Mouse (Mus musculus): Measurements from ENCODE around the gene Cd55b. TPM values are rescaled to one million over a fixed set of nuclear protein-coding genes. Genes with fewer than 3 reads are reported as not detected.

The Cd55b gene
- polyA plus RNA-seq, 1 experiment from 2014 or later, result not detected

DNA sequence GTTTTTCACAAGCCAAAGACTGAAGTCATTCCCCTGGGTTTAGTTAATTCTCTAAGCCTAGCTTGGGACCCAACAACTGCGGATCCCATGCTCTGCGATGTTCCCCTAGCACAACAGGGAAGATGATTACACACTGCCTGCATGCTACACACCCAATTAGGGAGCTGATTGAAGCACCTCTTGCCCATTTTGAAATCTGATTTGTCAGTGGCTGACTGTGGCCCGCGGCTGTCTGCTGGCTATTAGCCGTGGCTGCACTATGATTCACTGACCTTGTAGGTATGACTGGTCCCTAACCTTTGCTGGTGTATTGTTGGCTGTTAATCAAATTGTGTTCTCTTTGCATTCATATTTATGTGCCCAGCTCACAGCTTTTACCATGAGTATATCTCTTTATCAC is 51.5 kb downstream of the Cd55b start:
- no peak overlapping the region for H3K27ac ChIP-seq (ENCODE audit: low read depth, low read length)
- WGBS, result 84% methylated on average over 5 of the region's 5 CpGs
- no peak for ATAC-seq (ENCODE audit: low read depth)
- no peaks in the 10 kb centered on the region for H3K27me3 ChIP-seq (ENCODE audit: control insufficient read depth, insufficient read depth, low read length)
- H3K36me3 ChIP-seq (ENCODE audit: control insufficient read depth, insufficient read depth, low read length), result no peaks in the 10 kb centered on the region
- H3K9me3 ChIP-seq (ENCODE audit: control insufficient read depth, low read length), result no peaks in the 10 kb centered on the region
- no peak overlapping the region for H3K9ac ChIP-seq (replicated peaks; ENCODE audit: low read depth, low read length)
- no peak overlapping the region for H3K4me2 ChIP-seq (ENCODE audit: low read depth, low read length)
- H3K4me1 ChIP-seq (ENCODE audit: control insufficient read depth, insufficient read depth, low read length), result no peaks in the 10 kb centered on the region
- no peak overlapping the region for H3K4me3 ChIP-seq (ENCODE audit: low read depth, low read length)

DNA sequence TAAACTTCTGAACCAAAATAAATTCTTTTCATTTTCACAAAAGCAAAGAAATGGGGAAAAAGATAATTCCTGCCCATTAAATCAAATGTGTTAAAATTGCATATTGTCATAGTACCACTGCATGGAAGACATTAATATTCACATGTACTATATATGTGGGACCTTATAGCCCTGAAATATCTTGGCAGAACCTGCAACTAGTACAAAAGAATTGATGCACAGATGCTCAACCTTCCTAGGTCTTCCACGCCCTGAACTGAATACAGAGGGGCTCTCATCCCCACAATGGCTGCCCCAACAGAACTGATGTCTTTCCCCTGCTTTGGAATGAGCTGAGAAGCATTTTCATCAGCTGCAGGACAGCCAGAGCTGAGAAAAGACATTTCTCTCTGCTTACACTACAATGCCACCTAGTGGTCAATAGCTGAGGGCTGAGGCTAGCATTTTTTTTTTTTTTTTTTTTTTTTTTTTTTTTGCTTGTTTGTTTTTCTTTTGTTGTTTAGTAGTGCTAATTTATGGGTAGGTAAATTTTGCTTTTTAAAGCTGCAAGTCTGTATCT is 72.7 kb downstream of the Cd55b start:
- Histone ChIP-seq H3K9ac (replicated peaks; ENCODE audit: low read depth, low read length) (no peak overlapping the region), H3K27ac (ENCODE audit: low read depth, low read length) (no peak overlapping the region), H3K36me3 (ENCODE audit: control insufficient read depth, insufficient read depth, low read length) (no peaks in the 10 kb centered on the region), H3K27me3 (ENCODE audit: control insufficient read depth, insufficient read depth, low read length) (no peaks in the 10 kb centered on the region), H3K4me1 (ENCODE audit: control insufficient read depth, insufficient read depth, low read length) (no peaks in the 10 kb centered on the region), H3K4me3 (ENCODE audit: low read depth, low read length) (no peak overlapping the region), H3K9me3 (ENCODE audit: control insufficient read depth, low read length) (no peaks in the 10 kb centered on the region), H3K4me2 (ENCODE audit: low read depth, low read length) (no peak overlapping the region)
- peak; percentile 79 for ATAC-seq (ENCODE audit: low read depth)
- WGBS, result 18% methylated on average over 1 of the region's 1 CpGs

DNA sequence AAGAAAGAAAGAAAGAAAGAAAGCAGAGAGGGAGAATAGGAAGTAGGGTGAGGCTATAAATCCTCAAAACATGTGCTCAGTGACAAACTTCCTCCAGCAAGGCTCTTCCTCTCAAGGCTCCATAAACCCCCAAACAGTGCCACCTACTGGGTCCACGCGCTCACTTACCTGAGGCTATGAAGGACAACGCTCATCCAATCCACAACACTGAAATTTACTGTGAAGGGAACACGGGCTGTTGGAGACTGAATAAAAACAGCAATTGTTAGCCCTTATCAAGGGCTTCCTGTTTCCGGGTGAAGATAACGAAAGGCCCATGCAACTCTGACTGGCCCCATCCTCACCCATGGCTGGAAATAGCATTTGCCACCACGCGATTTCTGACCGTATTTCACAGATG is 80.4 kb downstream of the Cd55b start:
- no peak overlapping the region for H3K4me2 ChIP-seq (ENCODE audit: low read depth, low read length)
- no peaks in the 10 kb centered on the region for H3K36me3 ChIP-seq (ENCODE audit: control insufficient read depth, insufficient read depth, low read length)
- ATAC-seq (ENCODE audit: low read depth), result no peak
- H3K4me3 ChIP-seq (ENCODE audit: low read depth, low read length), result no peak overlapping the region
- WGBS, result 89% methylated on average over 9 of the region's 9 CpGs
- H3K27ac ChIP-seq (ENCODE audit: low read depth, low read length), result no peak overlapping the region
- H3K9me3 ChIP-seq (ENCODE audit: control insufficient read depth, low read length), result no peaks in the 10 kb centered on the region
- no peaks in the 10 kb centered on the region for H3K27me3 ChIP-seq (ENCODE audit: control insufficient read depth, insufficient read depth, low read length)
- no peak overlapping the region for H3K9ac ChIP-seq (replicated peaks; ENCODE audit: low read depth, low read length)
- no peaks in the 10 kb centered on the region for H3K4me1 ChIP-seq (ENCODE audit: control insufficient read depth, insufficient read depth, low read length)

Other genes with a start within 250 kb of the Cd55b start
- gene Cd55, start 39.7 kb upstream of the Cd55b start, polyA plus RNA-seq (2014; fragmentation: Nextera tagmentation; extraction: Ambion mirVana), result 9.1 and 12.7 TPM in 2 replicates
- gene Zp3r, start 206.6 kb upstream of the Cd55b start, polyA plus RNA-seq (2014; fragmentation: Nextera tagmentation; extraction: Ambion mirVana), result not detected in 2 replicates
- gene C4bp, start 238.6 kb upstream of the Cd55b start, polyA plus RNA-seq (2014; fragmentation: Nextera tagmentation; extraction: Ambion mirVana), result not detected in 2 replicates